Mouse (Mus musculus): ENCODE results near the gene Sirt2.

The Sirt2 gene

DNA sequence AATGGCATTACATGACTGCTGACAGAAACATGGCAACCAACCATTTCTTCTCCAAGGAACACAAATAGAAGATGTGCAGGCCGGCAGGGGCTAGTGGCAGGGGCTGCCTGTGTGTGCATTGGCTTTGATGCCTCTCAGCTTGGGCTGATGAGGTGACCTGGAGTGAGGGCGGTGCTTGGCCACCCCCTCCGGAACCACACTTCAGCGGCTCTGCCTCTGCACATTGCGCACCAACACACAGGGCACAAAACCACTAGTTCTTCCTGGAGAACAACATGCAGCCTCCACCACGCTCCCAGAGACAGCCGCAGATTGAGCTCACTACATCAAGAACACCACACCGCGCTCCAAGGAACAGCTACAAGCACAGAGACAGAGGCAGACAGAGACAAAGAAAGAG is 49.7 kb downstream of the Sirt2 start:
- no peak for DNase-seq (ENCODE audit: low spot score in 2 of 2)

DNA sequence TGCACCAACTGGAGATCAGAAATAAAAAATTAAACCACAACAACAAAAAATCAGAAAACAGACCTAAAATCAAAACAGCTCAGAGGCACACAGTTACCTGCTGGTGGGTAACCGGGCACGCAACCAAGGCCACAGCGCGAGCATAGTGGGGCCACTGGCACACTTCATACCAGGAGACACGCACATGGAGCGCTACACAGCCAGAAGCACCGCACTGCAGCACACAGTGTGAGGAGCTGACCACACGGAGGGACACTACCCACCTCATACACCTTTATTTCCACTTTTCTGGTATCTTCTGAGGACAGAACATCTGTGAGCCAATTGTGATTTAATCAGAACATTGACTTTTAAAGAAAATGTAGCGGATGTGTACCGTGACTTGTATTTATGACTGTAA is 50.4 kb downstream of the Sirt2 start:
- no peak for DNase-seq (ENCODE audit: low spot score in 2 of 2)

DNA sequence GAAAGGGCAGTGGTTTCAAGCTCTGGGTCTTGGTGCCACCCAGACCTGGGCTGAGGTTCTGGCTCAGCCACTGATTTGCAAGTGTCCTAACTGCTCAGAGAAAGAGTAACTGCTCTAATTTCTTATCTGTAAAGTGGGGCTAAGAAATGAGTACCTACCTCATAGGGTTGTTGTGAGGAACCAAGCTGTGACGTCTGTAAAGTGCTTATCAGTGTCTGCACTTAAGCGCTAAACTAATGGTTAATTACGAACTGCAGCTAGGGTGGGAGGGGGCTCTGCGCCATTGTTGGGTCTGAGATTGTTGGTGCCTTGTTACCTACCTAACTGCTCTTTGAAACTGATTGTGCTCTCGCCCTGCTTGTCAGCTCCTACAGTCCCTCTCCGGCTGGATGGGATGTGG is 51.0 kb downstream of the Sirt2 start:
- no peak for DNase-seq (ENCODE audit: low spot score in 2 of 2)

- no peak for DNase-seq (ENCODE audit: low spot score in 2 of 2)
Observed at GRCm38 (mm10) chr7:28817957-28818356, 51.4 kb downstream of the Sirt2 start.

DNA sequence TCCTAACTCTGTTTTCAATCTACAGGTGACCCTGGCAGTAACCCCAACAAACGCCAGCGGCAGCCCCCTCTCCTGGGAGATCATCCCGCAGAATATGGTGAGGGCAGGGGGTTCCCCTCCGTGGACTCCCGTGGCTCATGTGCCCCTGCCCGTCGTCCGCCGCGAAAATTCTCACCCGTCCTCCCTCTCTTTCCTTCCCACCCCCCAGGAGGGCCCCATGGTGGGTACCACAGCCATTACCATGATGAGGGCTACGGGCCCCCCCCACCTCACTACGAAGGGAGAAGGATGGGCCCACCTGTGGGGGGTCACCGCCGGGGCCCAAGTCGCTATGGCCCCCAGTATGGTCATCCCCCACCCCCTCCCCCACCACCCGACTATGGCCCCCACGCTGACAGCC is 51.9 kb downstream of the Sirt2 start:
- no peak for DNase-seq (ENCODE audit: low spot score in 2 of 2)

DNA sequence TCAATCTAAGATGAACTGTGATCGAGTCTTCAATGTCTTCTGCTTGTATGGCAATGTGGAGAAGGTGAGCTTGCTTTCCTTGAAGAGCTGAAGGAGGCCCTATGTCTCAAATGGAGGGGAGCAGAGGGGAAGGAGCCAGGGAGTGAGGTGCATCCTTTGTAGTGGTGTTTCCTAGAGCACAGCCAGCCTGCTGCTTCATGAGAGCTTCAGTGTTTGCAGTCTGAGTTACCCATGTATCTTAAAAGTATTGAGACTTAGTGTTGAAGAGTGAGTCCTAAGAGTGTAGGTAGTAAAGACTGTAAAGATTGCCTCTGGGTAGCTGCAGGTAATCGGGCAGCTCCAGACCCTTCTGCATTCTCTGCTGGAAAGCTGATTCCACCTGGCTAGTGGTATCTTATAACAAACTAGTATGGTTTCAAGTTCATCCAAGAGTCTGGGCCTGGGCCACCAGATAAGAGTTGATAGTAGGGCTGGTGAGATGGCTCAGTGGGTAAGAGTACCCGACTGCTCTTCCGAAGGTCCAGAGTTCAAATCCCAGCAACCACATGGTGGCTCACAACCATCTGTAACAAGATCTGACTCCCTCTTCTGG is 52.4 kb downstream of the Sirt2 start:
- no peak for DNase-seq (ENCODE audit: low spot score in 2 of 2)

DNA sequence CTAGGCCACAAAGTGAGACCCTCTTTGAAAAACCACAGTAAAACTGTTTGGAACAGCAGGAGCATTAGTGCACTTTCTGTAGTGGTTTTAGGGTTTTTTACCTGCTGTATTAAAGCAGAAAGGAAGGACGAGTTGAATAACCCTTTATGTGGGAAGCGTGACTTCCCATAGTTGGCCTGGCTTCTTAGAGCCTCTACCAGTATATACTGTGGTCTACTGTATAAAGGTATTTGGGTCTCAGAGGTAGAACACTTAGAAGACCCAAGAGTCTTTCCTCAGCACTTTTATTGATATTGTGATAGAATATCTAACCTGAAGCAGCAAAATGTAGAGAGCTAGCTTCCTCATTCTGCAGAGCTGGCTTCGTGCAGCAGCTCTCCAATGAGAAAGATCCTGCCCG is 53.0 kb downstream of the Sirt2 start:
- DNase-seq (ENCODE audit: low spot score in 2 of 2), result no peak

GRCm38 (mm10) chr7:28820358-28821260 is 54.1 kb downstream of the Sirt2 start:
- DNase-seq (ENCODE audit: low spot score in 2 of 2), result peak in 1 of 2 experiments; percentile 41

DNA sequence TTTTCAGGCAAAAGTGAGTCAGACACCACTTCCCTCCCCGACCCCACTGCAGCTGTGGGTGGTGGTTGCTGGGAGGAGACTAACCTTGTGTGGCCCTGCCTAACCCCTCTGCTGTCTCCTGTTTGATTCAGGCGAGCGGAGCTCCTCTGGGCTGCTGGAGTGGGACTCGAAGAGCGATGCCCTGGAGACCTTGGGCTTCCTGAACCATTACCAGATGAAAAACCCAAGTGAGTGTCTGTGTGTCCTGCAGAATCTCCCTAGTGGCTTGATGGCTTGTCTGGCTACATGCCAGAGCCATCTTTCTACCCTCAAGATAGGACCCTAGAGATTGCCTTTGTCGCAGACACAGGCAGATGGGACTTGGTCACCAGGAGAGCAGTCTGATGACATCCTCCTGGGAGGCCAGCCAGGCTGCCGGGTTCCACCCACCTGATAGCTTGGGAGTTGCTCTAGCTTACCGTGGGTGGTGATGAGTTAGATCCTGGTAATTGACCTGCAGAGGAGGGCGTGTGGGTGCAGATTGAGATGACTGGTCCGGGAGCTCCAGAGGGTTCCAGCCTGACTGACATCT is 54.8 kb downstream of the Sirt2 start:
- peak in 1 of 2 experiments; percentile 48 for DNase-seq (ENCODE audit: low spot score in 2 of 2)

GRCm38 (mm10) chr7:28822556-28822955 is 56.0 kb downstream of the Sirt2 start:
- DNase-seq (ENCODE audit: low spot score in 2 of 2), result no peak

DNA sequence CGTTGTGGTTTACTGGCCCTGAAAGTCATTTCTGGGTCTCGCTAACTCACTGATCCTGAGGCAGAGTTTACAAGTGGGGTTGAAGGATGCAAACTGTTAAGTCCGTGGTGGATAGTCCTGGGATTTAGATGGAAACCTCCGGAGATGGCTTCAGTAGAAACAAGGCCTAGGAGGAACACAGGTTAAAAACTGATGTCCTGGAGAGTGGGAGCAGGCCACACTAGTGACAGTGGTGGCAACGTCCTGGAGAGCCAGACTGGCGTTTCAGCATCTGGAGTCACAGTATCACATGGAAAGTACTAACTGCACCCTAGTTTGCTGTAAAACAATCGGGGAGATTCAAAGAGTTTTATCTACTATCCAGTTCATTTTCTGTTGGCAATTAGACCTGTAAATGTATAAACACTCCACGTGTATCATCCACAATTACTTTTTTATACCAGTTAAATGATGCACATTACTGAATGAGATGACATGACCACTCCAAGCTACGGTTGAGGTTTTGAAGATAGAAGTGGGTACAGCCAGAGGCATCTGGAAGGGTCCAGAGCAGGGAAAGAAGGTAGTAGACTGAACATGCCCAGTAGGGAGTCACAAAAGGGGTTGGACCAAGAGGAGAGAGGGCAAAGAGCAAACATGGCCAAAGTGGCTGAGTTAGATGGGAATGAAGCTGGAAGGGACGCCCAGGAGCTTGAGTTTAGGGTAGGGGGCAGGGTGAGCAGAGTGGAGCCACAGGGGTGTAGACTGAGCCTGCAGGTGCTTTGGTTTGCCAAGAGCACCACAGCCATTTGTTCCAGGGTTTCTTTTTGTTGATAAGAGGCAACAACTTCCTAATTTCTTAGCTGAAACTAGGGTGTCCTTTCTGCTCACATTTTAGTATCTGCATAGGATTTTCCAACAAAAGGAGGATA is 56.7 kb downstream of the Sirt2 start:
- no peak for DNase-seq (ENCODE audit: low spot score in 2 of 2)

DNA sequence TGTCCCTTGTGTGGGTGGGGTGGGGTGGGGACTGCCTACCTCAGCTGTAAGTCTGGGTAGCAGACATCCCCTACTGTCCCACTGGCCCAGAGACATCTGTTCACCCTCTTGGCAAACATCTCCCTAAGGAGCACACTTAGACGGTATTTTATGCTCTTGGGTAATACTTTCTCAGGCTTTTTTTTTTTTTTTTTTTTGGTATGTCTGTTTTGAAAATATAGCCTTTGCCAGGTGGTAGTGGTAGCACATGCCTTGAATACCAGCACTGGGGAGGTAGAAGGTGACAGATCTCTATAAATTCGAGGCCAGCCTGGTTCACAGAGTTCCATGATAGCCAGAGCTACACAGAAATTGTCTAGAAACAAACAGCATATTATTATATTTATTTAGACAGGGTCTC is 57.4 kb downstream of the Sirt2 start:
- no peak for DNase-seq (ENCODE audit: low spot score in 2 of 2)

- peak; percentile 87 to 93 for DNase-seq (ENCODE audit: low spot score in 2 of 2)
Observed at GRCm38 (mm10) chr7:28824941-28825685, 58.6 kb downstream of the Sirt2 start, which contains the start of gene Ech1. TSS of gene Ech1 (plus strand) at chr7:28825217.

DNA sequence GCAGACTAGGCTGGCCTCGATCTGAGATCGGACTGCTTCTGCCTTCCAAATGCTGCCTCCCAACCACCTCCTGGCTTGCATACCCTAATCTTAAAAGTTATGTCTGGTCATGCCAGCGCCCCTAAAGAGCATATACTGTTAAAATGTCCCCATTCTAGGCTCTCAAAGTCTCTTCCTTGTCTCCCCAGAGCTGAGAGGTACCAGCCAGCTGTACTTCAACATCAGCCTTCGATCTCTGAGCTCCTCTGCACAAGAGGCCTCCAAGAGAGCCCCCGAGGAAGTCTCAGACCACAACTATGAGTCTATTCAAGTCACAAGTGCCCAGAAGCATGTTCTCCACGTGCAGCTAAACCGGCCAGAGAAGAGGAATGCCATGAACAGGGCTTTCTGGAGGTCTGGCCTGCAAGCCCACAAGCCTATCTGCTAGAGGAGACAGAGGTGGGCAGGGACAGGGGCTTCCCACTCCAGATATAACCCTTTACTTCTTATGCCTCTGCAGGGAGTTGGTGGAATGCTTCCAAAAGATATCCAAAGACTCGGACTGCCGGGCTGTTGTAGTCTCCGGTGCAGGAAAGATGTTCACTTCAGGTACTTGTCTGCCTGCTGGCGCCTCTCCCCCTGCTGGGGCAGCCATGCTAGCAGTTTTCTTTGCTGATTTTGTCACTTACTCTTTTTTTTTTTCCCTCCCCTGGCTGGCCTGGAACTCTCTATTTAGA is 59.3 kb downstream of the Sirt2 start:
- DNase-seq (ENCODE audit: low spot score in 2 of 2), result no peak

DNA sequence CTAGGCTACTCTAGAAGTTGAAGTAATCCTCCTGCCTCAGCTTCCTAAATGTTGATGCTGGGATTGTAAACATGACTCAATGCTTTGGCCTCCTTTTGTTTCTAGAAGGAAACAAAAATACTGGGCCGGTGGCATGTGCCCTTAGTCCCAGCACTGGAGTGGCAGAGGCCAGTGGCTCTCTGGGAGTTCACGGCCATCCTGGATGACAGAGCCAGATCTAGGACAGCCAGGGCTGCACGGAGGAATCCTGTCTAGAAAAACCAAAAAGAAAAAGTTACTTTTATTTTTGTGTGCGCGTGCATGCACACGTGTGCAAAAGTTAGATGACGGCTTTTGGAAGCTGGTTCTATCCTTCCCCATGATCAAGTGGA is 59.9 kb downstream of the Sirt2 start:
- DNase-seq (ENCODE audit: low spot score in 2 of 2), result no peak

GRCm38 (mm10) chr7:28827338-28827737 is 60.8 kb downstream of the Sirt2 start:
- DNase-seq (ENCODE audit: low spot score in 2 of 2), result no peak

GRCm38 (mm10) chr7:28829821-28830220 is 63.3 kb downstream of the Sirt2 start:
- DNase-seq (ENCODE audit: low spot score in 2 of 2), result no peak

DNA sequence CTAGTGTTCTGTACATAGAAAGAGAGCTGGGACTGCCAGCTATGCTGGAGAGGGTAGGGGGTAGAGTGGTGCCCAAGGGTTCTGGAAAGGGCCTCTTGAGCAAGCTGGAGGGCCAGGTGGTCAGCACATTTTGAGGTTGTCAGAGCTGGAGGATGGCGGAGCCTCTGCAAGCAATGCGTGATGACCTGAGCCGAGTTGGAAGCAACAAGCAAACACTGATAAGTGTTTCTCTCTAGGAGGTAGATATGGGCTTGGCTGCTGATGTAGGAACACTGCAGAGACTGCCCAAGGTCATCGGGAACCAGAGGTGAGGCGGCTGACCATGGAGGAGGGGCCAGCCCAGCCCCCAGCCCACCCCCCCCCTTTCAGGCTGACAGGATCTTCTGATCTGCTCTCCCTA is 64.4 kb downstream of the Sirt2 start:
- DNase-seq (ENCODE audit: low spot score in 2 of 2), result no peak

GRCm38 (mm10) chr7:28831411-28832125 is 65.0 kb downstream of the Sirt2 start:
- DNase-seq (ENCODE audit: low spot score in 2 of 2), result no peak

- DNase-seq (ENCODE audit: low spot score in 2 of 2), result no peak
Observed at GRCm38 (mm10) chr7:28832137-28832536, 65.6 kb downstream of the Sirt2 start.
